Mouse (Mus musculus): ENCODE measurements at regions not wholly inside any gene's neighbourhood (a gene's known extent, or its start where the extent isn't known, plus 50 kb on each side); places are given as distances from the start of the nearest gene placed in this dataset.

DNA sequence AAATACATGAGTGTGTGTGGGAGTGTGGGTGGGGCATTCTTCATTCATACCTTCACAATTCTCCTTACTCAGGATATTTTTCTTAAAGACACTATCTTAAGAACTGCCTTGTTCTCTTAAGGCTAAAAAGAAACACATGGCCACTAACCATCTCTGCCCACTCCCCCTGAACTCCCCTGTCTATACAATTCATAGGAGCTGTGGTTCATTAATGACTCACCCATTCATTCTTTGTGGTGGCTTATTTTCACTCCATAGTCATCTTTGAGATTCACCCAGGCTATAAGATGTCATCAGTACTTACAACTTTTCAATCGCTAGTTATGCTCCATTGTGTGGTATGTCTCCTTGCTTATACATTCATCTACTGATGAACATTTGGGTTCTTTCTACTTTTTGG, 97.7 kb upstream of the Spred1 start:
- DNase-seq (ENCODE audit: low read depth): no peak

DNA sequence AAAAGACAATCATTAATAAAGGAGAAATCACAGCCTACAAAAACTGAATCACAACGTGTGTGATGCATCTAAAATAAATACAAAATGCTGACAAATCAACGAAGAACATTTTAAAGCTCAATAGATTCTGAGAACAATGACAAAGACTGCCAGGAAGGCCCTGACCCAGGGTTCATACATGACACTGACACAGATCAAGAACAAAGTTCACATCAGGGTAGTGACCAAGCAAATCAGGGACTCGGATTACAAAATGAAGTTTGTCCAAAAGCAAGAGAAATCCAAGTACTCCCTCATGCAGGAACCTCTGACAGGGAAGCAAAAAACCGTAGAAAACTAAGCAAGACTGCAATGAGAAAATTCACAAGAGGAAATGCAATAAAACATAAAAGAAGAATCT, 94.1 kb upstream of the Spred1 start:
- no peak for DNase-seq (ENCODE audit: low read depth)

DNA sequence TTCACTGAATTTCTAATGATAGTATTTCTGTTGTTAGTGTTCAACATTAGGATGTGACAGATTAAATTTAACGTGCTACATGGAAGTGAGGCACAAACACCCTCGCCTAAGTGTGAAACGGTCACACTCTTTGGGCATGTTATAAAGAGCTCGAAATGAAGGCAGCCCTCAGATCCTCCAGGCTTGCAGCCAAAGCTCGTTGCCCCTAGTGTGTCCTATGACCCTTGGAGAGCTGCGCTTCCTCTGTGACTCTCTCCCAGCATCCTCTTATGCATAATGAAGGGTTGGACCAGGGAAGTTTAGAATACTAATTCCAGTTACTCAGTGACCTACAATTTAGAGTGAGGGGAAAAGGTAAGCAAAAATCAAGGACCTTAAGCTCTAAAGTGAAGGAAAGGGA, 92.4 kb upstream of the Spred1 start:
- no peak for DNase-seq (ENCODE audit: low read depth)

DNA sequence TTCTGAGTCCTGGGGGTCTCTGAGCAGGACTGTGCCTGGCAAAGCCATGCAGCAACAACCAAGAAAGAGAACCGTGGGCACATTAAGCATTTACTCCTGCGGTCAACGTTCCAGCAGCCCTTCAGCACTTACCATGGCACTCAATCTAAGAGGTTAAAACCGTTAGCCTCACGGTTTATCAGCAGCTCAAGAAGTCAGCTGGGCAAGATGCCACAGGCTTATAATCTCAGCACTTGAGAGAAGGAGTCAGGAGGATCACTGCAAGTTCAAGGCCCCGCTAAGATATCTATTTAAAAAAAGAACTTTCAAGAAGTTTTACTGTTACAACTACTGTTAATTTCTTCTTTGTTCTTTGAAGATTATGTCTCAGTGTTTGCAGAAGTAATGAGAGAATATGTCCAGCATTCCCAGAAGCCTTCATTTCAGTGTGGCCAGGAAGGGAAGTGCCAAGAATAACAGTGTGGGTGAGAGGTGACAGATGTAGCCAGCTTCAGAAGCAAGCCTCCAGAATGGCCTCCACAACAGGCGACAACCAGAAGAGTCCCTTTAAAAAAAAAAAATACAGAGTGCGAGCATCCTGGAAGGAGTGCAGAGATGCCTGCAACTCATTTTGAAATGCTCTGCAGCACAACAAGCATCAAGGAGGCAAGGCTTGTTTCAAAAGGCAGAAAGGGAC, 84.8 kb upstream of the Spred1 start:
- no peak for DNase-seq (ENCODE audit: low read depth)

DNA sequence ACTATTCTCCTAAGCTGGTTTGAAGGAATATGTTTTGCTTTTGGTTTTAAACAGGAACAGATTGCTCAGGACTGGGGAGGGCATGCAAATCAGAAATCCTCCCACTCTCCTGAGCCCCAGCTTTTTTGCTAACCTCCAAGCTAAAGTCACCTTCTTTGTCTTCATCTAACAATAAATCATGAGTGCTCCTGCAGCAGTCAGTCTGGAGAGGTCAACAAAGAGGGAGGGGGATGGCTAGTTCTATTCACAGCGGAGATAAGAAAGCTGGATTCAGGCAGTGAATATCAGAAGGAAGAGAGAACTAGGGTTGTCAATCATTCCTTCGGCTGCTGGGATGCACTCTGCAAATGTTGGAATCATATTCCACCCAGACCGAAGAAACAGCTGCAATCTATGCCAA, 81.0 kb upstream of the Spred1 start:
- DNase-seq (ENCODE audit: low read depth): no peak

DNA sequence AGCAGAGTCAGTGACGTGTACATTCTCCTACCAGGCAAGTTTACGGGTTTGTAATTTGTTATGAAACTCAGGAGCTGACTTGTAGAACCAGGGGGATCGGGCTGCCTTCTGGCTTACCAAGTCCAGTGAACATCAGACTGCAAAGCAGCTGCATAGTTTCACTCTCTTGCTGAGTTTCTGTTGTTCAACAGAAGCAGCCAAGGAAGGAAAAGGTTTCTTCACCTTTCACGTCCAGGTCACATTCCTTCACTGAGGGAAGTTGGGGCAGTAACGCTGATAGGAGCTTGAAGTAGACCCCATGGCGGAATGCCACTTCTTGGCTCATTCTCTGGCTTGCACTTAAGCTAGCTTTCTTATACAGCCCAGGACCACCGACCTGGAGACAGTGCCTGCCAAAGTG, 77.3 kb upstream of the Spred1 start:
- no peak for DNase-seq (ENCODE audit: low read depth)

DNA sequence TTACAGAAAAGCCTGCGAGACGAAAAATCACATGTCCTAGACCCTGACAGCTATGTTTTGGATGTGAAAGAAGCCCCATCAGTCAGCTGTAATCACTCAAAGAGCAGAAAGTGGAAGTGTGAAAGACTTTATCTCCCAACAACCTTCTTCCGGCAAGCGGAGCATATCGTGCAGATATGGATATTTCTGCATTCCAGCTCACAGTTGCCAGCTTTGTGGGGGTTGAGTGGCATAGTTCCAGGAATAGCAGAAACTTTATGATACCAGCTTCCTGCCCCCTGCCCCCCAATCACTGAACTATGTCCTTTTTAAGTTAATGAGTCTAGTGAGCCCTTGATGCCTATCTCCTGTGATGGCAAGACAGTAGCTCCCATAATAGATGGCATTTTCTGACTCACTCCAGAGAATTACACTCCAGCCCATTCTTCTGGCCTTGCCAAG, 72.9 kb upstream of the Spred1 start:
- no peak for DNase-seq (ENCODE audit: low read depth)

DNA sequence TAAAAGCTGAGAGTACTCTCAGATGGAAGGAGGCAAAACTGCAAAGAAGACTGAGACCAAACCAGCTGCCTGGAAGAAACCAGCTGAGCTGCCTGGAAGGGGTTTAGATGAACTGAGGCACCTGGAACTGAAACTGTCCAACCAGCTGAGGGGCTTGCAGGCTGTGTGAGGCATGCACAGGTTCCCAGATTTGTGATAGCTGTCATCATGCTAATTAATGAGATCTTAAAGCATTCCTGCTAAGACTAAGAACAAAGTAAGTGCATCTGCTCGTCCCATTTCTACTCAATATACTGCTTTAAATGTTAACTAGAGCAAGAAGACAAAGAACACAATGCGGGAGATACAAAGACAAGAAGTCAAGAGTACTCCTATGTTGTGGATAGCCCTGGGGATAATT, 71.1 kb upstream of the Spred1 start:
- no peak for DNase-seq (ENCODE audit: low read depth)

DNA sequence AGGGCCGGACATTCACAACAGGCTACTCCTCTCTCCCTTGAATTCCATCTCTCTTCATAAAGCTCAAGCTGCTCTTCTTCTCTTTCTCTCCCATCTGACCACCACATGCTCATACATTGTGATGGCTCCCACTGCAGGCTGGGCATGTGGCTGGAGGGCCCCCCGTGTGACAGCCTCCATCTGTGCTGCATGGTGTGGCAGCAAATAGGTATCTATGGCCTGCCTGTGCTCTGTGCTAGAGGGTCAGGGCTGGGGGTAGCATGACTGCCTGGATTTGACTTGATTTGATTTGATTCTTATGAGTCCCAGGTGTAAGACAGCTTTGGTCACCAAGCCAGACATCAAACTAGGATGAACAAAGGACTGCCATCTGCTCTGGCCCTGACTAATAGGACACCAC, 57.0 kb upstream of the Spred1 start:
- no peak for DNase-seq (ENCODE audit: low read depth)

DNA sequence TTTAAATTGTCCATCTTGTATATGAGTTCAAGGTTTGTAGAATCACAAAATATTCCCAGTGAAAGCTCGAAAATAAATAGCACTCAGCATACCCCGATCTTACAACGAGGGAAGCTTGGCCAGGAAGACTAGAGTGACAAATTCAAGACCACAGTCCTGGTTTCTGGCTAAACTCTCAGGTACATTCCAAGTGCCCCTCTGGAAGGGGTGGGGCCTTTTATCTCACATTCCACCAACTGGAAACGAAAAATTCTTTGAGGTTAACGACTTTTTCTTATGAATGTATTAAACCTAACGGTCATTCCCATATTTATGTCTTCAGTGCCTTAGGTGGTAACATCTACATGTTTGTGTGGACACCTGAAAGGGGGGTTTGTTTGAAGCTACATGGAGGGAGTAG, 50.8 kb upstream of the Spred1 start:
- no peak for DNase-seq (ENCODE audit: low read depth)

DNA sequence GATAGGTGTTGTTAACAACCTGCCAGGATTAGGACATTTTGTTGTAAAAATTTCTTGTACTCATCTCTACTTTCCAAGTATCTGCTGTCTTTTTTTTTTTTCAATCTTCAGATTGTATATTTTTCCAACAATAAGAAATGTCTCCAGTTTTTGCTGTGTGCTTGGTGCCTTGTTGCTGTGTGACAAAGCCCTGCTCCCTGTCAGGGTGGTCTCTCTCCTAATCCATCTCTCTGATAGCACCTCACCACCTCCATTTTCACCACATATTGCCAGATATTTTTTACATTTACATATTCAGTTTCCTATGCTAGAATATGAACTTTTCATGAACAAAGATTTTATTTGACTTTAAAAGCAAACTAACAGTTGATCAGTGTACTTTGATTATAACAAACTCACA, 50.1 kb upstream of the Spred1 start:
- DNase-seq (ENCODE audit: low read depth): no peak

Data from NIH3T3 (cell line).